Mouse (Mus musculus) kidney, postnatal 14 days (tissue): ENCODE results near the gene Mfsd11.
A peak's percentile ranks its signal among the peaks of the same experiment; 100 is the strongest.
"Not testable (repeated sequence)": the region's sequence is repeated elsewhere in the genome, so short reads cannot be mapped to it uniquely, and the experiment has no call there.

Source experiments
- DNase-seq: peaks from one replicate; pipeline ENCODE4 v3.0.0; 2022; ENCODE audit warnings: mixed read lengths

The Mfsd11 gene

GRCm38 (mm10) chr11:116893532-116894442, 41.5 kb downstream of the Mfsd11 start:
- no peak for DNase-seq

DNA sequence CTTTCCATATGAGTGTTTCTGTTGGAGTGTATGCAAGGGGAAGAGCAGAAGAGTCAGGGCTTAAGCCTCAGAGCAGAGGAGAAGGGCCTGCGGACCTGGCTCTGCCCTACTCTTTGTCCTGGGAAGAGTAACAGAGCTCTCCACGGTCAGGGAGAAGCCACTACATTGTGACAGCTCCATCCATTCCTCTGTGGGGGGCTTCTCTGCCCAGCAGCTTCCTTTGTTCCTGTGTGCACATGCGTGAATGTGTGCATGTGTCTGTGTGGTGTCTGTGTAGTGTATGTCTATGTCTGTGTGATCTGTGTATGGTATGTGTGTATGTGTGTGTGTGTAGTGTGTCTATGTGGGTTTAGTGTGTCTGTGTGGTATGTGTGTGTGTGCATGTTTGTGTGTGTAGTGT, 43.2 kb downstream of the Mfsd11 start:
- DNase-seq: no peak

- no peak for DNase-seq
Observed at GRCm38 (mm10) chr11:116899247-116899646, 47.0 kb downstream of the Mfsd11 start.

DNA sequence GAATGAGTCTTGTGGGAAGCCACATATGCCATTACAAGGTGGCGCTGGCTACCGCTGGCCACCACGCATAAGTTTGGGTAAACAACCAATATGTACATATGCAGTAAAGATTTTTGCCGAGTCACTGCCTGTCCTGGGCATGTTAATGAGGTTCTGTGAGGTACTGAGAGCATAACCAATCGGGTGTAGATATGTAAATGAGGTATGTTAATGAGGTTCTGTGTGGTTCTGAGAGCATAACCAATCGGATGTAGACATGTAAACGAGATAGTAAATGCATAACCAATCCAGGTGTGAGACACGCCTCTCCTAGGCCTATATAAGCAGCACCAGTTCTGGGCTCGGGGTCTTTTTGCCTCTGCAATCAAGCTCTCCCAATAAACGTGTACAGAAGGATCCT, 50.3 kb downstream of the Mfsd11 start:
- not testable (repeated sequence) for DNase-seq

DNA sequence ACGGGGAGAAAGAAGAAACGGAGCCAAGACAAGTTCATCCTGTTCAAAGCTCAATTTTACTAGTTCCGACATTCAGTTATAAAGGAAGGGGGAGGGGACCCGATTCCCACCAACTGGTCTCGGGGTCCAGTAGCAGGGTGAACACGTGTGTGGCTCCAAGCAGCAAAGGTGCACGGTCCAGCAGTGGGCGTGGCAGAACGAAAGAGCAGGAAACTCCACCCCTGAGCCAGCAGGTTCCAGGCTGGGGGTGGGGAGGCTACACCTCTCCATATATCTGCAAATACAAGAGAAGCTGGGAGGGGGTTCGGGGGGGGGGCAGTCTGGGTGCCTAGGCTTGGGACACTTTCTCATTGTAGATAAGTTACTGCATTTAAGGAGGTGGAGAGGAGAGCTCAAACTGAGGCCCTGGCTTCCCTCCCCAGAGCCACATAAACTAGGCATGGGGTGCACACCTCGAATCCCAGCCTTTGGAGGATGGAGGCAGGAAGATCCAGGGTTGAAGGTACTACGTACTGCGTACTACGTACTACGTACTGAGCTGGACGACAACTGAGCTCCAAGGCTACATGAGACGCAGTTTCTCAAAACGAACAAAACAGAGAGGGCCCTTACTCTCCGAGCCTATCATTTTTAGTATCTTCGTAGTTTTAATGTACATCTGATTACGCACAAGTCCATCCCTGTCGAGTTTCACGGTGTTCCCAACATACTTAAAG, 53.7 kb downstream of the Mfsd11 start:
- peak; percentile 35 for DNase-seq

DNA sequence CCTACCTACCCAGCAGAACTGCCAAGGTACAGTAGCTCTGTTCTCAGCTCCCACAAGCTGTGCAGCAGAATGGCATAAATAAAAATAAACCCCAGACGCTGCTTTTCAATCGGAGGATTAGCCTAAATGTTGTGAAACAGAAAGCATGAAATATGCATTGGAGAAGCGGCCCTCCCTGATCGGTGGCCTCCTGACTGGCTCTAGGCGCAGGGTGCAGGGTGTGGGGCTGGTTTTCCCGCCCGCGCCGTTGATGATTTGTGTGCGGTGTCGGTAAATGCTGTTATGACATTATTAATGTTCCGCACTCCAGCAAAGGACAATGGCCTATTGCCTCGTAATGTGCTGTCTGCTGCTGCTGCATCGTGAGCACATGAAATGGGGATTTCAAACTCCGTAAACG, 61.3 kb downstream of the Mfsd11 start:
- no peak for DNase-seq

DNA sequence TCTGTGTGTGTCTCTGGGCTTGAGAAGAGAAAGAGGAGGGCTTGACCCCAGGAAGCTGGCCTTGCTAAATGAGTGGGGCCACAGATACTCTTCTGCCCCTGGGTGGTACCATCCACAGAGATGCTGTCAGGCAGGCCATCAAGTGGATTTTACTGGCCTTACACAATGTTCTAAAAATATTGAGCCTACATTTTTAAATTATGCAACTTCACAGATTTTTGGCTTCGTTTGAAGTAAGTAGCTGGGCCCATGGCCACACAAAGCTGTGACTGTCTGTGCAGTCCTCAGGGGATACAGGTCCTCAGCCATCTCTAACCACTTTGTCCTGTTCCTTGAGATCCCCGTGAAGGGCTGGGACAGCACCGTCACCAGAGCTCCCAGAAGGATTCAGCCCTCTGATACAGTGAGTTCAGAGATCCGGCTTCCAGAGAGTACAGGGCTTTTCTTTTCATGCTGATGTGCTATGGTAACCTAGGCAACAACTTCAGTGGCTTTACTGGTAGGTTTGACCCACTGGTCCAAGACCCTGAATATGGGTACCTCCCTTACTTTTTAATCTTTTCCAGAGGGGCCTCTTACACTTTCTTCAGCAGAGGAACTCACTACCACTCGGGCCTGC, 62.1 kb downstream of the Mfsd11 start:
- no peak for DNase-seq

DNA sequence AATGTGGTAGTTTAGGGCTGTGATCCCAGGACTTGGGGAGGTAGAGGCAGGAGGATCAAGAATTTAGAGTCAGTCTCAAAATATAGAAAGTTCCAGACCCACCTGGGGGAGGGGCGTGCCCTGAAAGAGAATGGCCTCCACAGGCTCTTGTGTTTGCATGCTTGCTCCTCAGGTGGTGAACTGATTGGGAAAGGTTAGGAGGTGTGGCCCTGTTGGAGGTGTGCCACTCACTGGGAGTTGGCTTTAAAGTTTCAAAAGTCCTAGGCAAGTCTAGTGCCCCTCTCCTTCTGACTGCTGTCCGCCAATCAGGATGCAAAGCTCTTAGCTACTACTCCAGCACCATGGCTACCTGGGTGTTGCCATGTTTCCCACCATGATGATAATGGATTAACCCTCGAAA, 63.0 kb downstream of the Mfsd11 start:
- no peak for DNase-seq

DNA sequence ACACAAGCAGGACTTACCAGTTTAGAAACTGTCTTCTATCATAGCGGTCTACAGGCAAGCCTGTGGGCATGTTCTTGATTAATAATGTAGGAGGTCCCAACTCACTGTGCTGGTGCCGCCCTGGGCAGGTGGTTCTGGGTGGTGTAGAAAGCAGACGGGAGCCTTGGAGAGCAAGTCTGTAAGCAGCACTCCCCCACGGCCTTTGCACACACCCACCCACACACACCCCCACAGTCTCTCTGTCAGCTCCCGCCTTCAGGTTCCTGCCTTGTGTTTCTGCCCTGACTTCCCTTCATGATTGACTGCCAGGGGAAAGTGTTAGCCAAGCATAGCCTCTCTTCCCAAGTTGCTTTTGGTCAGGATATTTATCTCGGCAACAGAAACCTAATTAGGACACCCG, 65.1 kb downstream of the Mfsd11 start:
- DNase-seq: no peak

GRCm38 (mm10) chr11:116918323-116919185, 66.3 kb downstream of the Mfsd11 start, which contains the start of gene Mgat5b:
TSS of gene Mgat5b (plus strand) at chr11:116918863.
- DNase-seq: peak; percentile 85

- no peak for DNase-seq
Observed at GRCm38 (mm10) chr11:116919186-116920020, 67.2 kb downstream of the Mfsd11 start.

- peak; percentile 31 for DNase-seq
Observed at GRCm38 (mm10) chr11:116920746-116921145, 68.5 kb downstream of the Mfsd11 start.

- DNase-seq: no peak
Observed at GRCm38 (mm10) chr11:116922058-116922457, 69.8 kb downstream of the Mfsd11 start.
